Comparison of ENCODE assay signal across 8 mouse cellular contexts in the genomic region with DNA sequence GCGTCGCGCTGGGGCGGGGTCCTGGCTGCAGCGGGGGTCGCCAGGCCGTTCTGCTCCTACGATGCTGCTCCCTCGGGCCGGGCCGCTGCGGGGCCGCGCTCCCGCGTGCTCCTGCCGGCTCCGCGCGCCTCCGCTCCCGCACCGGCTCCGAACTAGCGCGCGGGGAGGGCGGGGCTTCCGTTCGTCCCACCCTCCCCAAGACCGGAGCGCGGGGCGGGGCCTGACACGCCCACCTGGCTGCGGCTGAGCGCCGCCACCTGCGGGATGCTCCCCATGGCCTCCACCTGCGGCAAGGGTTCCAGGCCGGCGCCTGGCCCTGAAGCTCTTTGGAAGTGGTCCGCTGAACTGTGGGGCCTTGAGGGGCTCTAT. TPM values are rescaled to one million over a fixed set of nuclear protein-coding genes. Genes with fewer than 3 reads are reported as not detected.
DNase-seq lines count a peak whose midpoint lies in the region; ATAC-seq and TF ChIP-seq lines count a peak whose summit lies in the region.

A gene (minus strand): TSS at position 157 of the 369 bp plus-strand sequence.

- peak; percentile 53 for ATAC-seq in lung, embryonic 14.5 days (ENCODE audit: insufficient read depth)

- no peak for DNase-seq in ES-E14 (ENCODE audit: low read depth, low spot score)
- DNase-seq in cerebellum, adult 2 months, result peak; percentile 91 to 92
- peak in 1 of 2 experiments; percentile 84 for DNase-seq in frontal cortex, adult 2 months (ENCODE audit: extremely low spot score in 1 of 2, low spot score in 1 of 2)
- peak; percentile 70 for DNase-seq in hindbrain, embryonic 10.5 days (ENCODE audit: low spot score)
- peak; percentile 78 for DNase-seq in layer of hippocampus, adult 9-11 months
- DNase-seq in lung, embryonic 14.5 days, result peak; percentile 78
- peak; percentile 80 for DNase-seq in retina, embryonic 14.5 days (ENCODE audit: low spot score)
- peak; percentile 76 to 82 for DNase-seq in thymus, postnatal 36 days

- H3K36me3 ChIP-seq in ES-E14 (ENCODE audit: control insufficient read depth, insufficient read depth, low read length, poor library complexity, severe bottlenecking), result no peaks in the 10 kb centered on the region
- H3K36me3 ChIP-seq in hindbrain, embryonic 10.5 days, result 0 out of 2 replicates have a peak, but pooled peaks cover under 1% of the 10 kb centered on the region
- H3K36me3 ChIP-seq in lung, embryonic 14.5 days (ENCODE audit: insufficient read depth), result no peaks in the 10 kb centered on the region

- peak within 1 kb of the TSS; percentile 96 for H3K4me2 ChIP-seq in lung, embryonic 14.5 days

- TF ChIP-seq POLR2A in cerebellum, adult 2 months (IDR thresholded peaks at IDR 0.05; ENCODE audit: borderline replicate concordance, insufficient read depth, low read length), result peak; percentile 79

- whole genome bisulfite sequencing in cerebellum, adult 2 months, result under 1% methylated on average over 43 of the region's 43 CpGs
- under 1% methylated on average over 43 of the region's 43 CpGs for WGBS in hindbrain, embryonic 10.5 days
- 1% methylated on average over 23 of the region's 43 CpGs for WGBS in lung, embryonic 14.5 days

- no peak for TF ChIP-seq CTCF in cerebellum, adult 2 months (IDR thresholded peaks at IDR 0.05; ENCODE audit: borderline replicate concordance, insufficient read depth, low read depth, low read length)
- no peak for TF ChIP-seq CTCF in lung, embryonic 14.5 days (IDR thresholded peaks at IDR 0.05; ENCODE audit: low read depth)

- no peaks in the 10 kb centered on the region for H3K9me3 ChIP-seq in ES-E14 (ENCODE audit: control insufficient read depth, insufficient read depth, low read depth, low read length)
- H3K9me3 ChIP-seq in hindbrain, embryonic 10.5 days, result no peaks in the 10 kb centered on the region
- H3K9me3 ChIP-seq in lung, embryonic 14.5 days (ENCODE audit: low read depth, low read length), result no peaks in the 10 kb centered on the region

- H3K27me3 ChIP-seq in cerebellum, adult 2 months (ENCODE audit: control insufficient read depth, insufficient read depth, low read length), result no peaks in the 10 kb centered on the region
- peaks cover 76% of the 10 kb centered on the region for H3K27me3 ChIP-seq in hindbrain, embryonic 10.5 days (ENCODE audit: insufficient read depth, poor library complexity, severe bottlenecking)
- H3K27me3 ChIP-seq in lung, embryonic 14.5 days (ENCODE audit: insufficient read depth, low read length), result peaks cover 50% of the 10 kb centered on the region

- no peak within 1 kb of the TSS for H3K27ac ChIP-seq in ES-E14 (ENCODE audit: insufficient read depth, low read depth, low read length, poor library complexity, severe bottlenecking)
- peak within 1 kb of the TSS; percentile 60 for H3K27ac ChIP-seq in cerebellum, adult 2 months (ENCODE audit: insufficient read depth, low read length)
- H3K27ac ChIP-seq in hindbrain, embryonic 10.5 days, result peak within 1 kb of the TSS; percentile 92
- H3K27ac ChIP-seq in lung, embryonic 14.5 days (ENCODE audit: low read depth), result no peak within 1 kb of the TSS

- peak within 1 kb of the TSS; percentile 54 for H3K9ac ChIP-seq in ES-E14 (ENCODE audit: insufficient read depth, low read depth, low read length, poor library complexity, severe bottlenecking)
- H3K9ac ChIP-seq in lung, embryonic 14.5 days, result peak within 1 kb of the TSS; percentile 58

- in situ Hi-C loops in ES-E14 (cut with MboI; ENCODE audit: low sequenced_read_pairs in 2 of 2, unreplicated experiment in 2 of 2), result no loop called here

- peak within 1 kb of the TSS; percentile 78 to 80 for H3K4me3 ChIP-seq in ES-E14 (ENCODE audit: insufficient read depth in 1 of 2, low read depth in 1 of 2, low read length in 2 of 2, poor library complexity in 1 of 2, severe bottlenecking in 1 of 2)
- H3K4me3 ChIP-seq in cerebellum, adult 2 months (replicated peaks; ENCODE audit: insufficient read depth, low read depth, low read length), result peak within 1 kb of the TSS; percentile 97
- H3K4me3 ChIP-seq in hindbrain, embryonic 10.5 days, result peak within 1 kb of the TSS; percentile 90
- peak within 1 kb of the TSS; percentile 64 for H3K4me3 ChIP-seq in lung, embryonic 14.5 days (ENCODE audit: low read depth, low read length)

- H3K4me1 ChIP-seq in ES-E14 (ENCODE audit: control insufficient read depth in 2 of 2, insufficient read depth in 2 of 2, low read length in 2 of 2, poor library complexity in 1 of 2), result peaks cover 0 to 5% of the 10 kb centered on the region in 2 experiments; a peak in 1 of 4 replicates
- H3K4me1 ChIP-seq in cerebellum, adult 2 months (ENCODE audit: control insufficient read depth, insufficient read depth, low read length), result peaks cover 24% of the 10 kb centered on the region
- peaks cover 51% of the 10 kb centered on the region for H3K4me1 ChIP-seq in hindbrain, embryonic 10.5 days (replicated peaks)
- H3K4me1 ChIP-seq in lung, embryonic 14.5 days (ENCODE audit: insufficient read depth), result no peaks in the 10 kb centered on the region; the same call in 1 of the 2 replicates

TF ChIP-seq in ES-E14, 5 proteins besides CTCF, POLR2A, EP300 and RAD21:
- no peak for TF ChIP-seq CHD2 (IDR thresholded peaks at IDR 0.05; ENCODE audit: low read depth, low read length)
- TF ChIP-seq HCFC1 (IDR thresholded peaks at IDR 0.05; ENCODE audit: borderline replicate concordance, insufficient read depth, low read length), result no peak
- TF ChIP-seq MAFK (IDR thresholded peaks at IDR 0.05; ENCODE audit: insufficient read depth, low read depth, low read length), result no peak
- TF ChIP-seq ZNF384 (IDR thresholded peaks at IDR 0.05; ENCODE audit: low read depth, low read length), result no peak
- no peak for TF ChIP-seq ZC3H11A (IDR thresholded peaks at IDR 0.05; ENCODE audit: borderline replicate concordance, low read depth, low read length)
TF ChIP-seq in ES-E14: peak in this region for 0.

RNA-seq across cellular contexts. Expression of the gene that starts here (rescaled TPM):
- 1.6 TPM in 2 replicates for total RNA-seq in ES-E14 (2012; rRNA removed)
- 73.2 and 78.3 TPM in 2 replicates for polyA plus RNA-seq in cerebellum, adult 2 months (2012; rRNA removed)
- polyA plus RNA-seq in frontal cortex, adult 2 months (2012; rRNA removed), result 64.8 and 67.4 TPM in 2 replicates
- polyA plus RNA-seq in hindbrain, embryonic 10.5 days (2016; fragmentation: Nextera tagmentation; extraction: Ambion mirVana), result 4.5 and 8.5 TPM in 2 replicates
- polyA plus RNA-seq in lung, embryonic 14.5 days (2014; fragmentation: Nextera tagmentation; extraction: Ambion mirVana), result 1.5 and 1.8 TPM in 2 replicates

Comparison
In these comparisons a context has a peak if more than half of its experiments do, and no peak if none do; other contexts are left out.
1. H3K27ac ChIP-seq: peak in cerebellum, adult 2 months (single experiment) and hindbrain, embryonic 10.5 days (single experiment); none in ES-E14 (single experiment) and lung, embryonic 14.5 days (single experiment).
2. Peak in every context shown above with its lines, with median percentiles within 50 percentile points of each other: H3K4me3 ChIP-seq.